Mouse (Mus musculus): ENCODE results near the gene Tcf20. TPM values are rescaled to one million over a fixed set of nuclear protein-coding genes. Genes with fewer than 3 reads are reported as not detected.

Gene Tcf20
- polyA plus RNA-seq, 1 experiment from 2014 or later: 9.8 TPM

- no peak overlapping the region for H3K9ac ChIP-seq
- peaks cover 63% of the 10 kb centered on the region for H3K4me1 ChIP-seq
- WGBS: 34% methylated on average over 4 of the region's 4 CpGs
- H3K4me3 ChIP-seq: no peak overlapping the region
- no peak overlapping the region for H3K27ac ChIP-seq
- peaks cover 19% of the 10 kb centered on the region for H3K27me3 ChIP-seq (replicated peaks)
- no peaks in the 10 kb centered on the region for H3K9me3 ChIP-seq
- no peak for ATAC-seq (ENCODE audit: low FRiP score, low read depth)
- H3K36me3 ChIP-seq: no peaks in the 10 kb centered on the region
- H3K4me2 ChIP-seq (replicated peaks): no peak overlapping the region
Observed at GRCm38 (mm10) chr15:82902521-82902920, 85.2 kb downstream of the Tcf20 start.

- peaks cover 58% of the 10 kb centered on the region for H3K4me1 ChIP-seq
- H3K4me2 ChIP-seq (replicated peaks): 0 out of 2 replicates have a peak overlapping the region, but pooled peaks have one; percentile 4
- H3K36me3 ChIP-seq: no peaks in the 10 kb centered on the region
- WGBS: 5% methylated on average over 6 of the region's 6 CpGs
- H3K9me3 ChIP-seq: no peaks in the 10 kb centered on the region
- ATAC-seq (ENCODE audit: low FRiP score, low read depth): no peak
- H3K9ac ChIP-seq: no peak overlapping the region; the same call in 1 of the 2 replicates
- no peak overlapping the region for H3K27ac ChIP-seq
- H3K27me3 ChIP-seq (replicated peaks): peaks cover 14% of the 10 kb centered on the region; the same call in 1 of the 2 replicates
- H3K4me3 ChIP-seq: no peak overlapping the region
Observed at GRCm38 (mm10) chr15:82901306-82901705, 86.4 kb downstream of the Tcf20 start.

GRCm38 (mm10) chr15:82900331-82900730 lies 87.3 kb downstream of the Tcf20 start:
- ATAC-seq (ENCODE audit: low FRiP score, low read depth): no peak
- no peaks in the 10 kb centered on the region for H3K36me3 ChIP-seq
- H3K9me3 ChIP-seq: no peaks in the 10 kb centered on the region
- H3K9ac ChIP-seq: no peak overlapping the region
- 32% methylated on average over 3 of the region's 3 CpGs for WGBS
- H3K4me1 ChIP-seq: peaks cover 51% of the 10 kb centered on the region
- no peak overlapping the region for H3K27ac ChIP-seq
- no peak overlapping the region for H3K4me3 ChIP-seq
- H3K4me2 ChIP-seq (replicated peaks): peak overlapping the region; percentile 97
- peaks cover 14% of the 10 kb centered on the region; the same call in 1 of the 2 replicates for H3K27me3 ChIP-seq (replicated peaks)

GRCm38 (mm10) chr15:82899676-82900301 lies 87.9 kb downstream of the Tcf20 start:
- whole genome bisulfite sequencing: 1% methylated on average over 49 of the region's 56 CpGs
- peaks cover 14% of the 10 kb centered on the region; the same call in 1 of the 2 replicates for H3K27me3 ChIP-seq (replicated peaks)
- H3K9me3 ChIP-seq: no peaks in the 10 kb centered on the region
- H3K9ac ChIP-seq: peak overlapping the region; percentile 93
- H3K36me3 ChIP-seq: no peaks in the 10 kb centered on the region
- peak overlapping the region; percentile 86 for H3K27ac ChIP-seq
- H3K4me3 ChIP-seq: peak overlapping the region; percentile 100
- peak; percentile 90 for ATAC-seq (ENCODE audit: low FRiP score, low read depth)
- H3K4me1 ChIP-seq: peaks cover 45% of the 10 kb centered on the region
- peak overlapping the region; percentile 97 for H3K4me2 ChIP-seq (replicated peaks)

- no peaks in the 10 kb centered on the region for H3K9me3 ChIP-seq
- H3K36me3 ChIP-seq: no peaks in the 10 kb centered on the region
- H3K4me2 ChIP-seq (replicated peaks): peak overlapping the region; percentile 97
- under 1% methylated on average over 91 of the region's 98 CpGs for WGBS
- peak overlapping the region; percentile 93 for H3K9ac ChIP-seq
- H3K27ac ChIP-seq: peak overlapping the region; percentile 86
- peaks cover 12% of the 10 kb centered on the region; the same call in 1 of the 2 replicates for H3K27me3 ChIP-seq (replicated peaks)
- H3K4me1 ChIP-seq: peaks cover 38% of the 10 kb centered on the region
- H3K4me3 ChIP-seq: peak overlapping the region; percentile 100
- ATAC-seq (ENCODE audit: low FRiP score, low read depth): peak; percentile 67
Observed at GRCm38 (mm10) chr15:82898740-82899675, 88.7 kb downstream of the Tcf20 start.

- H3K9me3 ChIP-seq: no peaks in the 10 kb centered on the region
- peak overlapping the region; percentile 93 for H3K9ac ChIP-seq
- H3K36me3 ChIP-seq: no peaks in the 10 kb centered on the region
- H3K27me3 ChIP-seq (replicated peaks): peaks cover 7% of the 10 kb centered on the region; the same call in 1 of the 2 replicates
- no peak overlapping the region for H3K27ac ChIP-seq
- H3K4me1 ChIP-seq: peaks cover 38% of the 10 kb centered on the region
- no peak for ATAC-seq (ENCODE audit: low FRiP score, low read depth)
- H3K4me3 ChIP-seq: peak overlapping the region; percentile 100
- H3K4me2 ChIP-seq (replicated peaks): peak overlapping the region; percentile 97
- WGBS: 14% methylated on average over 11 of the region's 11 CpGs
Observed at GRCm38 (mm10) chr15:82898141-82898739, 89.4 kb downstream of the Tcf20 start.

GRCm38 (mm10) chr15:82896336-82896735 lies 91.3 kb downstream of the Tcf20 start:
- peaks cover 26% of the 10 kb centered on the region for H3K4me1 ChIP-seq
- no peaks in the 10 kb centered on the region; the same call in 1 of the 2 replicates for H3K27me3 ChIP-seq (replicated peaks)
- no peak overlapping the region for H3K4me2 ChIP-seq (replicated peaks)
- no peaks in the 10 kb centered on the region for H3K36me3 ChIP-seq
- ATAC-seq (ENCODE audit: low FRiP score, low read depth): no peak
- H3K27ac ChIP-seq: no peak overlapping the region
- H3K9ac ChIP-seq: no peak overlapping the region
- 76% methylated on average over 1 of the region's 1 CpGs for WGBS
- H3K4me3 ChIP-seq: no peak overlapping the region
- no peaks in the 10 kb centered on the region for H3K9me3 ChIP-seq

GRCm38 (mm10) chr15:82890470-82890869 lies 97.2 kb downstream of the Tcf20 start:
- Histone ChIP-seq H3K36me3 (no peaks in the 10 kb centered on the region), H3K27ac (no peak overlapping the region), H3K4me3 (no peak overlapping the region), H3K4me2 (replicated peaks) (no peak overlapping the region), H3K9me3 (no peaks in the 10 kb centered on the region), H3K9ac (no peak overlapping the region), H3K4me1 (no peaks in the 10 kb centered on the region), H3K27me3 (replicated peaks) (no peaks in the 10 kb centered on the region)
- no peak for ATAC-seq (ENCODE audit: low FRiP score, low read depth)

- 78% methylated on average over 1 of the region's 1 CpGs for WGBS
- no peak overlapping the region for H3K9ac ChIP-seq
- ATAC-seq (ENCODE audit: low FRiP score, low read depth): no peak
Observed at GRCm38 (mm10) chr15:82889426-82889825, 98.2 kb downstream of the Tcf20 start.

GRCm38 (mm10) chr15:82888466-82888865 lies 99.2 kb downstream of the Tcf20 start:
- WGBS: 90% methylated on average over 2 of the region's 2 CpGs
- no peaks in the 10 kb centered on the region for H3K9me3 ChIP-seq
- no peaks in the 10 kb centered on the region for H3K36me3 ChIP-seq

More at GRCm38 (mm10) chr15:82889426-82889825, 98.2 kb downstream of the Tcf20 start:
- H3K27me3 ChIP-seq (replicated peaks): no peaks in the 10 kb centered on the region
- H3K4me2 ChIP-seq (replicated peaks): no peak overlapping the region
- H3K36me3 ChIP-seq: no peaks in the 10 kb centered on the region
- no peaks in the 10 kb centered on the region for H3K9me3 ChIP-seq
- H3K27ac ChIP-seq: no peak overlapping the region
- no peak overlapping the region for H3K4me3 ChIP-seq
- H3K4me1 ChIP-seq: no peaks in the 10 kb centered on the region

GRCm38 (mm10) chr15:82877309-82877708 lies 110.4 kb downstream of the Tcf20 start:
- Histone ChIP-seq H3K4me1 (no peaks in the 10 kb centered on the region), H3K36me3 (no peaks in the 10 kb centered on the region), H3K27me3 (replicated peaks) (no peaks in the 10 kb centered on the region), H3K27ac (no peak overlapping the region), H3K9ac (no peak overlapping the region), H3K4me2 (replicated peaks) (no peak overlapping the region), H3K4me3 (no peak overlapping the region), H3K9me3 (no peaks in the 10 kb centered on the region)
- ATAC-seq (ENCODE audit: low FRiP score, low read depth): no peak

More at GRCm38 (mm10) chr15:82888466-82888865, 99.2 kb downstream of the Tcf20 start:
- Histone ChIP-seq H3K27me3 (replicated peaks) (no peaks in the 10 kb centered on the region), H3K9ac (no peak overlapping the region), H3K4me1 (no peaks in the 10 kb centered on the region), H3K4me2 (replicated peaks) (no peak overlapping the region), H3K4me3 (no peak overlapping the region), H3K27ac (no peak overlapping the region)
- ATAC-seq (ENCODE audit: low FRiP score, low read depth): no peak

GRCm38 (mm10) chr15:82876863-82877262 lies 110.8 kb downstream of the Tcf20 start:
- no peak overlapping the region for H3K4me3 ChIP-seq
- WGBS: 89% methylated on average over 2 of the region's 2 CpGs
- H3K36me3 ChIP-seq: no peaks in the 10 kb centered on the region
- no peak for ATAC-seq (ENCODE audit: low FRiP score, low read depth)
- no peaks in the 10 kb centered on the region for H3K27me3 ChIP-seq (replicated peaks)
- H3K9ac ChIP-seq: no peak overlapping the region
- H3K4me2 ChIP-seq (replicated peaks): no peak overlapping the region
- no peak overlapping the region for H3K27ac ChIP-seq
- no peaks in the 10 kb centered on the region for H3K9me3 ChIP-seq
- no peaks in the 10 kb centered on the region for H3K4me1 ChIP-seq
